In the genomic region with DNA sequence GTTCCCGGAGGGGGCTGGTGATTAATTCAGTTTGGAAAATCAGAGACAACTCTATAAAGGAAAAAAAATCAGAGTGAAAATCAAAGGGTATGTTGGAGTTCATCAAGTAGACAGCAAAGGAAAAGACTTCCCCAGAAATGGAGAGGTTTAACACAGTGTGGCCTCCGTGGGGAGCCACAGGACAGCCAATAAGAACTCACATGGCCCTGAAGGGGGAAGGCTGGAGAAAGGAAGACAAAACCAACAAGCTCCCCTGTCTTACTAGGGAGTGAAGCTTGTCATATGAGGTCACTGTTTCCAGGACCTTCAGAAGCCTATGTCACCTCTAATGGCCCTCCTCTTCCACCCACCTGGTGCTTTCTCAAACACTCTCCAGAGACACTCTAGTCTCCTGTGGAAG, we compare ENCODE assay signal across 9 mouse cellular contexts.
DNase-seq lines count a peak whose midpoint lies in the region; TF ChIP-seq lines count a peak whose summit lies in the region.
"Had no signal": no experiment of that assay in that cellular context is flagged by ENCODE, and none has a peak within 500 bp of the region (broad histone marks: within the 10 kb centered on the region; RNA-seq: fewer than 3 reads in every experiment).

No protein-coding gene starts in this region.

- peak; percentile 13 for DNase-seq in adrenal gland, postnatal 10 days
- DNase-seq in adrenal gland, adult 8-10 months: no peak
- DNase-seq in layer of hippocampus, adult 11-12 months (ENCODE audit: low spot score): peak; percentile 34
- no peak for DNase-seq in layer of hippocampus, adult 9-10 months (ENCODE audit: low spot score)
- DNase-seq in brain, embryonic 14.5 days (ENCODE audit: low read depth): peak; percentile 67
- peak; percentile 32 to 61 for DNase-seq in layer of hippocampus, postnatal 14 days (ENCODE audit: low spot score in 2 of 2)
- no peak for DNase-seq in spleen, postnatal 10 days (ENCODE audit: low spot score in 2 of 2)
- no peak for DNase-seq in adrenal gland, adult 18-20 months (ENCODE audit: low spot score in 2 of 2)
- DNase-seq: adrenal gland, adult 2 months had no signal

- peak; percentile 43; the same call in 1 of the 2 replicates for TF ChIP-seq CTCF in brain, embryonic 14.5 days (IDR thresholded peaks at IDR 0.05; ENCODE audit: borderline replicate concordance, extremely low read depth, insufficient read depth, insufficient read length)

- TF ChIP-seq POLR2A in brain, embryonic 14.5 days (IDR thresholded peaks at IDR 0.05; ENCODE audit: borderline replicate concordance, extremely low read depth, insufficient read depth, insufficient read length, poor library complexity, severe bottlenecking): no peak

Comparison
In these comparisons a context has a peak if more than half of its experiments do, and no peak if none do; other contexts are left out.
1. DNase-seq: peak in adrenal gland, postnatal 10 days (single experiment), layer of hippocampus, adult 11-12 months (single experiment), brain, embryonic 14.5 days (single experiment) and layer of hippocampus, postnatal 14 days (2 of 2); none in adrenal gland, adult 8-10 months (single experiment), layer of hippocampus, adult 9-10 months (single experiment), spleen, postnatal 10 days (0 of 2) and adrenal gland, adult 18-20 months (0 of 2).